Mouse (Mus musculus): ENCODE data around the gene Stk31.

DNA sequence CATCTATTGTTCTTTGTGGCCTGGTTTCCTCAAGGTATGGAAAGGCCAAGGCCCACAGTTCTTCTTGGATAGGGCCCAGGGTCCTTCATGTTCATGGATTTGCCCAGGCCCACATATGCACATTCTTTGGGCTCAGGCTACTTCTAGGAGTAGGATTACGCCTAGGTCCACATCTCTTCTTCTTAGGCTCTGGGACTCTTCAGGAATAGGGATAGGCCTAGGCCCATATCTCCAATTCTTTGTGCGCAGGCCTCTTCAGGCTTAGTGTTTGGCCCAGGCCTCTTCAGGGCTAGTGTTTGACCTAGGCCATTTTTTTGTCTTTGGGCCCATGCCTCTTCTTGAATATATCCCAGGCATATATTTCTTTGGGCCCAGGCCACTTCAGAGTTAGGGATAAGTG is 87.8 kb downstream of the Stk31 start:
- no peak for TF ChIP-seq CTCF (IDR thresholded peaks at IDR 0.05; ENCODE audit: control insufficient read depth, insufficient read depth, insufficient replicate concordance, low read depth, low read length)
- no peak for TF ChIP-seq POLR2A (IDR thresholded peaks at IDR 0.05; ENCODE audit: control insufficient read depth, low read depth, low read length)

Data from testis, adult 2 months (tissue).